Mouse (Mus musculus) embryonic fibroblast, embryonic 13.5 days (primary cell): ENCODE measurements around the gene Csnk1g2. TPM values are rescaled to one million over a fixed set of nuclear protein-coding genes. Genes with fewer than 3 reads are reported as not detected.
A peak's percentile ranks its signal among the peaks of the same experiment; 100 is the strongest.

Experiments used
- H3K27ac ChIP-seq: 2 replicates; pipeline ENCODE4 v1.5.1; 2012; ENCODE audit warnings: low read length, control low read depth, inconsistent platforms; ENCODE audit not compliant: insufficient read depth
- H3K4me1 ChIP-seq: 2 replicates; pipeline ENCODE4 v1.6.1; 2011; ENCODE audit warnings: low read length; ENCODE audit not compliant: control insufficient read depth, insufficient read depth
- H3K4me3 ChIP-seq: 2 replicates; pipeline ENCODE4 v1.5.1; 2011; ENCODE audit warnings: mild to moderate bottlenecking, control low read depth, low read length; ENCODE audit not compliant: insufficient read depth
- CTCF ChIP-seq: IDR thresholded peaks from 2 replicates; pipeline ENCODE4 v1.5.1; 2011; ENCODE audit warnings: mild to moderate bottlenecking, control low read depth, low read length, moderate library complexity, borderline replicate concordance; ENCODE audit not compliant: insufficient read depth
- POLR2A ChIP-seq: IDR thresholded peaks from 2 replicates; pipeline ENCODE4 v1.6.1; 2011; ENCODE audit warnings: low read depth, mild to moderate bottlenecking, control low read depth, low read length, moderate library complexity
- polyA plus RNA-seq: library from polyadenylated mRNA; stranded (reverse); fragments of >200 nt; gene quantifications from 2 replicates; pipeline ENCODE4 v1.2.4, GENCODE M21; 2011; ENCODE audit warnings: low read depth; ENCODE audit not compliant: missing spikeins, insufficient read length

The Csnk1g2 gene
- polyA plus RNA-seq, 1 experiment = 92.4 TPM

GRCm38 (mm10) chr10:80654866-80655265 lies 32.2 kb downstream of the Csnk1g2 start:
- Histone ChIP-seq H3K4me1 (peaks cover 3% of the 10 kb centered on the region), H3K4me3 (no peak overlapping the region), H3K27ac (no peak overlapping the region)
- TF ChIP-seq CTCF (no peak), POLR2A (no peak)

- Histone ChIP-seq H3K27ac (no peak overlapping the region), H3K4me1 (peaks cover 3% of the 10 kb centered on the region), H3K4me3 (peak overlapping the region; percentile 84)
- TF ChIP-seq CTCF = no peak
- TF ChIP-seq POLR2A = no peak
Measured at GRCm38 (mm10) chr10:80655406-80656129, 32.9 kb downstream of the Csnk1g2 start.

- Histone ChIP-seq H3K4me1 (peaks cover 3% of the 10 kb centered on the region), H3K27ac (peak overlapping the region; percentile 74), H3K4me3 (peak overlapping the region; percentile 84)
- no peak; the same call in 1 of the 2 replicates for TF ChIP-seq POLR2A
- no peak for TF ChIP-seq CTCF
Measured at GRCm38 (mm10) chr10:80656130-80656862, 33.7 kb downstream of the Csnk1g2 start.

GRCm38 (mm10) chr10:80656863-80657623 lies 34.4 kb downstream of the Csnk1g2 start, which contains the start of gene Btbd2:
Gene Btbd2, minus strand, starts transcription at chr10:80657071.
- TF ChIP-seq CTCF (no peak), POLR2A (peak; percentile 68; the same call in 1 of the 2 replicates)
- H3K4me3 ChIP-seq = peak within 1 kb of the TSS; percentile 84
- peaks cover 3% of the 10 kb centered on the region for H3K4me1 ChIP-seq
- peak within 1 kb of the TSS; percentile 74 for H3K27ac ChIP-seq

- H3K4me1 ChIP-seq = peaks cover 3% of the 10 kb centered on the region
- H3K4me3 ChIP-seq = no peak overlapping the region
- H3K27ac ChIP-seq = no peak overlapping the region
- TF ChIP-seq CTCF = no peak
- no peak; the same call in 1 of the 2 replicates for TF ChIP-seq POLR2A
Measured at GRCm38 (mm10) chr10:80658194-80658840, 35.7 kb downstream of the Csnk1g2 start.

- Histone ChIP-seq H3K4me3 (no peak overlapping the region), H3K27ac (no peak overlapping the region), H3K4me1 (peaks cover 3% of the 10 kb centered on the region)
- no peak for TF ChIP-seq CTCF
- TF ChIP-seq POLR2A = no peak
Measured at GRCm38 (mm10) chr10:80658841-80659202, 36.2 kb downstream of the Csnk1g2 start.

GRCm38 (mm10) chr10:80659213-80659612 lies 36.6 kb downstream of the Csnk1g2 start:
- no peak overlapping the region for H3K4me3 ChIP-seq
- peaks cover 3% of the 10 kb centered on the region for H3K4me1 ChIP-seq
- H3K27ac ChIP-seq = no peak overlapping the region
- TF ChIP-seq CTCF (peak; percentile 43; the same call in 1 of the 2 replicates), POLR2A (no peak)

- Histone ChIP-seq H3K4me1 (0 out of 2 replicates have a peak, but pooled peaks cover 3% of the 10 kb centered on the region), H3K4me3 (no peak overlapping the region), H3K27ac (no peak overlapping the region)
- peak; percentile 47; the same call in 1 of the 2 replicates for TF ChIP-seq CTCF
- no peak for TF ChIP-seq POLR2A
Measured at GRCm38 (mm10) chr10:80661149-80661548, 38.5 kb downstream of the Csnk1g2 start.

GRCm38 (mm10) chr10:80663485-80664196 lies 41.0 kb downstream of the Csnk1g2 start:
- TF ChIP-seq POLR2A (no peak), CTCF (no peak)
- 0 out of 2 replicates have a peak, but pooled peaks cover 3% of the 10 kb centered on the region for H3K4me1 ChIP-seq
- H3K4me3 ChIP-seq = no peak overlapping the region
- H3K27ac ChIP-seq = no peak overlapping the region
